In the genomic region with DNA sequence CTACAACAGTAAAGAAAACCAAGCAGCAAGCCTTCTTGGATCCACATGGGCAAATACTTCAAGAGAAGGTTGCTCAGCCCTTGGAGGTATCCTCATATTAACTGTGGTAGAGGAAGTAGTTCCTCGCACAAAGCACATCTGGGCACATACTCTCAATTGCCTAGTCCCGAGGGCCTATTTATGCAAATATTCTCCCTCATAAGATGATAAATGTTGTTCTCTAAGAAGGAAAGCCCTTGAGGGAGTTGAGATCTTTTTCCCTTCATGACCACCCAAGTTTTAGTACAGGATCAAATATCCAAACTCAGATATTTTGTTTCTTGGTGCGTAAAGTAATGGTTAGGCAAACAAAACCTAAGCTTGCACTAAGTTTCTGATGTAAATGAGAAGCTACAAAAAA, we compare ENCODE assay signal across 29 mouse cellular contexts.
"Had no signal": no experiment of that assay in that cellular context is flagged by ENCODE, and none has a peak within 500 bp of the region (broad histone marks: within the 10 kb centered on the region; RNA-seq: fewer than 3 reads in every experiment).

No protein-coding gene starts in this region.

- H3K27ac ChIP-seq: gastrocnemius, adult 2 months; heart, adult 2 months; heart, embryonic 13.5 days; heart, embryonic 15.5 days; hindbrain, embryonic 10.5 days; hindbrain, embryonic 13.5 days; hindbrain, embryonic 15.5 days; intestine, embryonic 15.5 days; layer of hippocampus, adult 2 months; left cerebral cortex, adult 2 months; limb, embryonic 13.5 days; liver, embryonic 13.5 days; liver, embryonic 15.5 days had no signal

- H3K9ac ChIP-seq: heart, embryonic 13.5 days; heart, embryonic 15.5 days; hindbrain, embryonic 13.5 days; hindbrain, embryonic 15.5 days; intestine, embryonic 15.5 days; limb, embryonic 13.5 days; liver, embryonic 13.5 days; liver, embryonic 15.5 days; liver, postnatal 0 days had no signal

- ATAC-seq: inflammation-experienced regulatory T-cells, adult 6 months; intestine, embryonic 15.5 days; intestine, postnatal 0 days; liver, postnatal 0 days had no signal

- H3K4me3 ChIP-seq: gastrocnemius, adult 2 months; heart, adult 2 months; heart, embryonic 13.5 days; heart, embryonic 15.5 days; hindbrain, embryonic 10.5 days; hindbrain, embryonic 13.5 days; hindbrain, embryonic 15.5 days; intestine, embryonic 15.5 days; layer of hippocampus, adult 2 months; left cerebral cortex, adult 2 months; limb, embryonic 13.5 days; liver, embryonic 13.5 days; liver, embryonic 15.5 days had no signal

- H3K36me3 ChIP-seq: heart, embryonic 13.5 days; heart, embryonic 15.5 days; hindbrain, embryonic 10.5 days; hindbrain, embryonic 13.5 days; hindbrain, embryonic 15.5 days; intestine, embryonic 15.5 days; limb, embryonic 13.5 days; liver, embryonic 13.5 days; liver, embryonic 15.5 days had no signal

- H3K4me1 ChIP-seq: heart, embryonic 13.5 days; heart, embryonic 15.5 days; hindbrain, embryonic 10.5 days; hindbrain, embryonic 13.5 days; hindbrain, embryonic 15.5 days; intestine, embryonic 15.5 days; limb, embryonic 13.5 days; liver, embryonic 13.5 days; liver, embryonic 15.5 days had no signal

- H3K27me3 ChIP-seq: heart, embryonic 13.5 days; heart, embryonic 15.5 days; hindbrain, embryonic 13.5 days; hindbrain, embryonic 15.5 days; intestine, embryonic 15.5 days; limb, embryonic 13.5 days; liver, embryonic 13.5 days; liver, embryonic 15.5 days had no signal

- H3K9me3 ChIP-seq: heart, embryonic 13.5 days; heart, embryonic 15.5 days; hindbrain, embryonic 10.5 days; hindbrain, embryonic 13.5 days; hindbrain, embryonic 15.5 days; intestine, embryonic 15.5 days; limb, embryonic 13.5 days; liver, embryonic 13.5 days; liver, embryonic 15.5 days had no signal

- DNase-seq: gastrocnemius, adult 2 months; gastrocnemius, postnatal 10 days; gastrocnemius, postnatal 25 days; heart, adult 11 months; heart, adult 2 months; heart, postnatal 14 days; heart, postnatal 36 days; kidney, adult 18-20 months; kidney, adult 8-10 months; kidney, postnatal 10 days; kidney, postnatal 25 days; kidney, postnatal 4 days; liver; liver, embryonic 13.5 days; liver, postnatal 0 days had no signal

- H3K4me2 ChIP-seq: heart, embryonic 11.5 days; heart, embryonic 13.5 days; heart, embryonic 15.5 days; hindbrain, embryonic 13.5 days; hindbrain, embryonic 15.5 days; intestine, embryonic 15.5 days; limb, embryonic 13.5 days; liver, embryonic 11.5 days; liver, embryonic 13.5 days; liver, embryonic 15.5 days had no signal
